Mouse (Mus musculus): ENCODE data around the gene Wdr91. TPM values are rescaled to one million over a fixed set of nuclear protein-coding genes. Genes with fewer than 3 reads are reported as not detected.

Wdr91 gene
- polyA plus RNA-seq, 1 experiment, result 56.0 TPM

- WGBS, result 69% methylated on average over 10 of the region's 10 CpGs
- H3K27ac ChIP-seq (ENCODE audit: insufficient read depth, low read depth, low read length), result no peak within 1 kb of the TSS
- H3K4me3 ChIP-seq (ENCODE audit: insufficient read depth, low read depth, low read length), result no peak within 1 kb of the TSS
- TF ChIP-seq CTCF (conservative IDR thresholded peaks at IDR 0.05; ENCODE audit: insufficient read depth, insufficient read length, low read depth, low read length), result no peak
- no peak for TF ChIP-seq POLR2A (IDR thresholded peaks at IDR 0.05; ENCODE audit: low read depth, low read length)
- no peaks in the 10 kb centered on the region for H3K36me3 ChIP-seq (ENCODE audit: control insufficient read depth, insufficient read depth, low read length)
- H3K27me3 ChIP-seq (replicated peaks; ENCODE audit: control insufficient read depth, insufficient read depth, low read length), result no peaks in the 10 kb centered on the region
- no peaks in the 10 kb centered on the region for H3K4me1 ChIP-seq (ENCODE audit: control insufficient read depth, insufficient read depth, low read length)
- DNase-seq, result no peak
Measured at GRCm38 (mm10) chr6:34919956-34920355, 9.3 kb upstream of the Wdr91 start, which contains the start of gene Stra8. TSS of gene Stra8 (plus strand) at chr6:34920163.

GRCm38 (mm10) chr6:34919146-34919545 lies 8.5 kb upstream of the Wdr91 start:
- TF ChIP-seq POLR2A (IDR thresholded peaks at IDR 0.05; ENCODE audit: low read depth, low read length), result no peak
- TF ChIP-seq CTCF (conservative IDR thresholded peaks at IDR 0.05; ENCODE audit: insufficient read depth, insufficient read length, low read depth, low read length), result no peak
- WGBS, result 64% methylated on average over 7 of the region's 7 CpGs
- Histone ChIP-seq H3K36me3 (ENCODE audit: control insufficient read depth, insufficient read depth, low read length) (no peaks in the 10 kb centered on the region), H3K27ac (ENCODE audit: insufficient read depth, low read depth, low read length) (no peak overlapping the region), H3K27me3 (replicated peaks; ENCODE audit: control insufficient read depth, insufficient read depth, low read length) (no peaks in the 10 kb centered on the region), H3K4me1 (ENCODE audit: control insufficient read depth, insufficient read depth, low read length) (no peaks in the 10 kb centered on the region), H3K4me3 (ENCODE audit: insufficient read depth, low read depth, low read length) (no peak overlapping the region)
- no peak for DNase-seq

- no peaks in the 10 kb centered on the region for H3K27me3 ChIP-seq (replicated peaks; ENCODE audit: control insufficient read depth, insufficient read depth, low read length)
- WGBS, result 79% methylated on average over 3 of the region's 3 CpGs
Measured at GRCm38 (mm10) chr6:34914462-34914861, 3.8 kb upstream of the Wdr91 start.

GRCm38 (mm10) chr6:34913341-34914040 lies 2.8 kb upstream of the Wdr91 start:
- 77% methylated on average over 13 of the region's 13 CpGs for WGBS
- Histone ChIP-seq H3K36me3 (ENCODE audit: control insufficient read depth, insufficient read depth, low read length) (no peaks in the 10 kb centered on the region), H3K27ac (ENCODE audit: insufficient read depth, low read depth, low read length) (no peak overlapping the region), H3K4me3 (ENCODE audit: insufficient read depth, low read depth, low read length) (no peak overlapping the region), H3K4me1 (ENCODE audit: control insufficient read depth, insufficient read depth, low read length) (peaks cover 10% of the 10 kb centered on the region; the same call in 1 of the 2 replicates), H3K27me3 (replicated peaks; ENCODE audit: control insufficient read depth, insufficient read depth, low read length) (no peaks in the 10 kb centered on the region)
- no peak for TF ChIP-seq POLR2A (IDR thresholded peaks at IDR 0.05; ENCODE audit: low read depth, low read length)
- no peak for TF ChIP-seq CTCF (conservative IDR thresholded peaks at IDR 0.05; ENCODE audit: insufficient read depth, insufficient read length, low read depth, low read length)
- DNase-seq, result no peak

More at GRCm38 (mm10) chr6:34914462-34914861, 3.8 kb upstream of the Wdr91 start:
- TF ChIP-seq POLR2A (IDR thresholded peaks at IDR 0.05; ENCODE audit: low read depth, low read length), result no peak
- no peak for TF ChIP-seq CTCF (conservative IDR thresholded peaks at IDR 0.05; ENCODE audit: insufficient read depth, insufficient read length, low read depth, low read length)
- Histone ChIP-seq H3K4me1 (ENCODE audit: control insufficient read depth, insufficient read depth, low read length) (peaks cover 5% of the 10 kb centered on the region; the same call in 1 of the 2 replicates), H3K27ac (ENCODE audit: insufficient read depth, low read depth, low read length) (no peak overlapping the region), H3K4me3 (ENCODE audit: insufficient read depth, low read depth, low read length) (no peak overlapping the region), H3K36me3 (ENCODE audit: control insufficient read depth, insufficient read depth, low read length) (no peaks in the 10 kb centered on the region)
- DNase-seq, result no peak

- WGBS, result 29% methylated on average over 8 of the region's 8 CpGs
- Histone ChIP-seq H3K4me3 (ENCODE audit: insufficient read depth, low read depth, low read length) (peak overlapping the region; percentile 73), H3K27ac (ENCODE audit: insufficient read depth, low read depth, low read length) (peak overlapping the region; percentile 52), H3K36me3 (ENCODE audit: control insufficient read depth, insufficient read depth, low read length) (no peaks in the 10 kb centered on the region; the same call in 1 of the 2 replicates), H3K4me1 (ENCODE audit: control insufficient read depth, insufficient read depth, low read length) (peaks cover 27% of the 10 kb centered on the region), H3K27me3 (replicated peaks; ENCODE audit: control insufficient read depth, insufficient read depth, low read length) (no peaks in the 10 kb centered on the region)
- peak; percentile 57 for DNase-seq
- TF ChIP-seq CTCF (conservative IDR thresholded peaks at IDR 0.05; ENCODE audit: insufficient read depth, insufficient read length, low read depth, low read length) (no peak), POLR2A (IDR thresholded peaks at IDR 0.05; ENCODE audit: low read depth, low read length) (no peak)
Measured at GRCm38 (mm10) chr6:34909631-34910345, 888 bp downstream of the Wdr91 start.

- H3K4me1 ChIP-seq (ENCODE audit: control insufficient read depth, insufficient read depth, low read length), result peaks cover 27% of the 10 kb centered on the region
- TF ChIP-seq POLR2A (IDR thresholded peaks at IDR 0.05; ENCODE audit: low read depth, low read length) (no peak), CTCF (conservative IDR thresholded peaks at IDR 0.05; ENCODE audit: insufficient read depth, insufficient read length, low read depth, low read length) (no peak)
- H3K27ac ChIP-seq (ENCODE audit: insufficient read depth, low read depth, low read length), result peak overlapping the region; percentile 82
- WGBS, result 53% methylated on average over 18 of the region's 18 CpGs
- DNase-seq, result peak; percentile 65
- no peaks in the 10 kb centered on the region for H3K27me3 ChIP-seq (replicated peaks; ENCODE audit: control insufficient read depth, insufficient read depth, low read length)
- H3K36me3 ChIP-seq (ENCODE audit: control insufficient read depth, insufficient read depth, low read length), result no peaks in the 10 kb centered on the region; the same call in 1 of the 2 replicates
- no peak overlapping the region for H3K4me3 ChIP-seq (ENCODE audit: insufficient read depth, low read depth, low read length)
Measured at GRCm38 (mm10) chr6:34907696-34908260, 2.9 kb downstream of the Wdr91 start.

All from kidney, adult 2 months (tissue).